Mouse (Mus musculus) spleen, adult 2 months (tissue): ENCODE measurements around the gene Adm. TPM values are rescaled to one million over a fixed set of nuclear protein-coding genes. Genes with fewer than 3 reads are reported as not detected.

Experiments used
- DNase-seq, 2 experiments: peaks; one replicate each; pipeline versions ENCODE4 v3.0.0 to v3.0.0-alpha.2; 2012 to 2021; ENCODE audit warnings: low spot score in 2 of 2, low read depth in 1 of 2
- H3K27ac ChIP-seq: fragments of 200-500 bp; 2 replicates; pipeline ENCODE4 v1.5.1; 2012; ENCODE audit warnings: low read length, inconsistent platforms; ENCODE audit not compliant: insufficient read depth
- H3K27me3 ChIP-seq: fragments of 200-500 bp; 2 replicates; pipeline ENCODE4 v1.6.1; 2012; ENCODE audit warnings: mild to moderate bottlenecking, moderate library complexity, low read length, inconsistent platforms; ENCODE audit not compliant: control insufficient read depth, insufficient read depth
- H3K36me3 ChIP-seq: fragments of 200-500 bp; 2 replicates; pipeline ENCODE4 v1.6.1; 2012; ENCODE audit warnings: mild to moderate bottlenecking, low read length, inconsistent platforms; ENCODE audit not compliant: control insufficient read depth, insufficient read depth
- H3K4me1 ChIP-seq: fragments of 200-500 bp; 2 replicates; pipeline ENCODE4 v1.6.1; 2011; ENCODE audit warnings: inconsistent platforms; ENCODE audit not compliant: control insufficient read depth, insufficient read depth, insufficient read length
- H3K4me3 ChIP-seq: fragments of 200-500 bp; 2 replicates; pipeline ENCODE4 v1.5.1; 2011; ENCODE audit warnings: mild to moderate bottlenecking, inconsistent platforms; ENCODE audit not compliant: insufficient read depth, insufficient read length; ENCODE audit errors: extremely low read depth
- CTCF ChIP-seq: fragments of 200-500 bp; IDR thresholded peaks from 2 replicates; pipeline ENCODE4 v1.5.1; 2011; ENCODE audit warnings: mild to moderate bottlenecking, inconsistent platforms; ENCODE audit not compliant: insufficient read depth, insufficient read length, insufficient replicate concordance; ENCODE audit errors: extremely low read depth
- POLR2A ChIP-seq: fragments of 200-500 bp; IDR thresholded peaks from 2 replicates; pipeline ENCODE4 v1.6.1; 2011; ENCODE audit warnings: low read depth, low read length, inconsistent platforms
- WGBS: fragments of 180-500 bp; shearing (Covaris S2); methylation state at CpG from one replicate; pipeline ENCODE4 v1.1.7; 2018; 5-methylcytosine and 5-hydroxymethylcytosine counted together
- polyA plus RNA-seq: library from polyadenylated mRNA; depleted of rRNA; stranded (reverse); fragments of >200 nt; gene quantifications from 2 replicates; pipeline ENCODE4 v1.2.3, GENCODE M21; 2012; rRNA removed

Adm gene
- polyA plus RNA-seq, 1 experiment = 3.5 TPM

DNA sequence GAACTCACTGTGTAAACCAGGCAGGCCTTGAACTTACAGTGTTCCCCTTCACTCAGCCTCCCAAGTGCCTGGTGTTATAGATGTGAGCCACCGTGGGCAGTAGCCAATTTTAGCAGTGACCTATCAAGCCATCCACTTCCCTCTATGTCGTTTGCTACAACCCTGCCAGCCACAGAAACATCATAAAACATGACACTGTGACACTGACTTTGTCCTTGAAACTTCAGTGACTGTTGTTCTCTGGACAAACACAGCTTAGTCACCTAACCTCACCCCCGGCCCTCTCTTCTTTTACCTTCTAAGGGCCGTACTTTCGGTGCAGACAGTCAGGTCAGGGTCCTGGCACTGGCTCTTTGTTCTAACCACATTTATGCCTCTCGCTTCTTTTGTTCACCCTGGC lies 28.5 kb downstream of the Adm start:
- DNase-seq = no peak
- 35% methylated on average over 6 of the region's 6 CpGs for WGBS
- H3K4me1 ChIP-seq = peaks cover 3% of the 10 kb centered on the region; the same call in 1 of the 2 replicates
- no peak for TF ChIP-seq CTCF
- TF ChIP-seq POLR2A = no peak
- no peak overlapping the region for H3K27ac ChIP-seq
- H3K4me3 ChIP-seq = no peak overlapping the region
- no peaks in the 10 kb centered on the region for H3K36me3 ChIP-seq
- H3K27me3 ChIP-seq = no peaks in the 10 kb centered on the region

DNA sequence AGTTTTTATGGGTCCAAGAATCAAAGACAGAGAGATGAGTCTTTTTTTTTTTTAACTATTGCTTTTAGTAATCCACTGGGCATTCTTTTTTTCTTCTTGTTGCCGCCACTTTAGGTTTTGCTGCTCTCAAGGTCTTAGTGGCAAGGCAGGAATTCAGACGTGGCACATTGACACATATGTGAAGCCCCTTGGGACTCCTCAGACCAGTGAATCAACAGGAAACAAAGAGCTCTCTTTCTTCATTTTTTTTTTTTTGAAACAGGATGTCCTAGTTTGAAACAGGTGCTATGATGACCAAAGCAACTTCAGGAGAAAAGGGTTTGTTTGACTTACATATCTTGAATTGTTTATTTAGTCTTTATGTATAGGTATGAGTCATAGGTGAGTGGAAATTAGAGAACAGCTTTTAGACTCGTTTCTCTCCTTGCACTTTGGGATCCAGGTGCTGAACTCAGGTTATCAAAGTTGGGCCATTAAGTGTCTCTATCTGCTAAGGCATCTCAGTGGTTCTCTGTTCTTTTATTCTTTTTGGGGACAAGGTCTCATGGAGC lies 31.0 kb downstream of the Adm start:
- DNase-seq = peak in 1 of 2 experiments; percentile 27
- no peaks in the 10 kb centered on the region for H3K27me3 ChIP-seq
- no peak for TF ChIP-seq CTCF
- no peaks in the 10 kb centered on the region for H3K36me3 ChIP-seq
- H3K4me3 ChIP-seq = no peak overlapping the region
- H3K4me1 ChIP-seq = peaks cover 3% of the 10 kb centered on the region; the same call in 1 of the 2 replicates
- no peak overlapping the region for H3K27ac ChIP-seq
- 19% methylated on average over 3 of the region's 3 CpGs for WGBS

DNA sequence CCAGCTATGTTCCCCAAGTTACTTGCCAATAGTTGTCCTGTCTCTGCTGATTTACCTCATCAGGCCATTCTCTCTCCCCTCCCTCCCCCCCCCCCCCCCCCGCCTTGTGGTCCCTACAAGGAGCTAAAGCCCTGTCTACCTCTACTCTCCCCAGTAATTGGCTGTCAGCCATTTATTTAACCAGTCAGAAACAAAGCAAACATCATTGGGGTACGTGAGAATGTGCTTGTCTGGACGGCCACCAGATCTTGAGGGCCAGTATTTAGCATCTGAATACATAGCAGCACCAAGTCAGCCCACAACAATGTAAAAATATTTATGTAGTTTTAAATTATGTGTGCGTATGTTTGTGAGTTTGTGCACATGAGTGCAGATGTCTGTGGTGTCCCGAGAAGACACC lies 39.1 kb downstream of the Adm start:
- no peak for TF ChIP-seq POLR2A
- no peak for TF ChIP-seq CTCF
- no peak overlapping the region for H3K27ac ChIP-seq
- H3K27me3 ChIP-seq = no peaks in the 10 kb centered on the region
- H3K4me3 ChIP-seq = no peak overlapping the region
- no peaks in the 10 kb centered on the region; the same call in 1 of the 2 replicates for H3K4me1 ChIP-seq
- no peaks in the 10 kb centered on the region for H3K36me3 ChIP-seq
- WGBS = 82% methylated on average over 5 of the region's 5 CpGs
- DNase-seq = no peak

DNA sequence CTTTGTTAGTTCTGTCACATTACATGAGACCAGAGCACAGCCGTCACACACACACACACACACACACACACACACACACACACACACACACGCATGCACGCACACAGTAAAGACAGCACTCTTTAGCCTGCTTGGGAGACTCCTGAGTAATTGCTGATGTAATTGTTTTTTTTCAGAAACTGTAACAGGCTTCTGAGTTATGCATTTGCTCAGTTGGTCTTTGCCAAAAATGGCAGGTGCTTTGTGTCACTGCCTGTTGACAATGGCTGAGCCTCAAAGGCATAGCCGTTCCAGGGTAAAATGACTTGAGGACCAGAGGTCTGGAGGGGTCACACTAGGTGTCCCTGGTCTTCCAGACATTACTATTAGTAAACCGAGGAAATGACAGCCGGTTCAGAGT lies 40.8 kb downstream of the Adm start:
- no peaks in the 10 kb centered on the region for H3K36me3 ChIP-seq
- no peaks in the 10 kb centered on the region; the same call in 1 of the 2 replicates for H3K4me1 ChIP-seq
- no peak for DNase-seq
- H3K27ac ChIP-seq = no peak overlapping the region
- TF ChIP-seq CTCF (no peak), POLR2A (no peak)
- WGBS = 90% methylated on average over 6 of the region's 6 CpGs
- no peak overlapping the region for H3K4me3 ChIP-seq
- H3K27me3 ChIP-seq = no peaks in the 10 kb centered on the region

DNA sequence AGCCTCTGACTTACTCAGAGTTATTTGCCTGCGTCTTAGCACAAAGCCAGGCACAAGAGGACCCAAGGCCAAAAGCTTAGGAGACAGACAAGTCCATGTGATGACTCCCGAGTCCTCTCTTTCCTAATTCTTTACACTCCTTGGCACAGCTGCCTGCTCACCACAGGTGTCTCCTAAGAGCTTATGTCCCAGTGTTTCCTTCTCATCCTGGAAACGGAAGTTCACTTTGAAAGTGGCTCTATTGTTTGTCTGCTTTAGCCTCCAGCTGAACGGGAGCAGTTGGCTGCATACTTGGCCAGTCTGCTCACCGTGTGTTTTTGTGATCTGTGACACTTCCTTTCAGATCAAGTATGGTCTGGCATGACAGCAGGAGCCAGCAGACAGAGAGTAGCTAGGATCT lies 41.3 kb downstream of the Adm start:
- Histone ChIP-seq H3K4me3 (no peak overlapping the region), H3K27me3 (no peaks in the 10 kb centered on the region), H3K4me1 (no peaks in the 10 kb centered on the region; the same call in 1 of the 2 replicates), H3K36me3 (no peaks in the 10 kb centered on the region), H3K27ac (no peak overlapping the region)
- no peak for DNase-seq
- TF ChIP-seq POLR2A (no peak), CTCF (no peak)
- 48% methylated on average over 5 of the region's 5 CpGs for WGBS

DNA sequence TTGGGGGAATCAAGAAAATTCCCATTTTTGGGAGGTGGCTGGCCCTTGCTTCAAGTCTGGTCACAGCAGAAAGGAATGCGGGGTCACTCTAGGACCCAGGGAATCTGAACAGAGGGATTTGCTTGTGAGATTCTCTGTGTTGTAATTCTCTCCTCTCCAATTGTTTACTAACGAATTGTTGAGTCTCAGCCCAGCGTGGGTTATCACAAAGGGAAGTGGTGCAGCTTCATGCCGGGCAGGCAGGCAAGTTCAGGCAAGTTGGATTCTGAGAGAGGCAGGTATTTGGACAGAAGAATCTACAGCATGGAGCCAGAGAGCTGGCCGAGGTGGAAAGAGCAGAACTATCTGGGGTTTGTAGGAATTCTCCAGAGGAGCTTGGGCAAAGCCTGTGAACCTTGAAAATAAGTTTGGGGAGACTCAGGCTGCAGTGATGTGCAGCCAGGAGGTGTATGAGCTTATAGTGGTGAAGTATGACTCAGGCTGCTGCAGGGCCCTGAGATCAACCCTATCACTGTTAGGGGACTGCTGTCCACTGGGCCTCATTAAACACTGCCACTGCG lies 43.7 kb downstream of the Adm start:
- Histone ChIP-seq H3K27me3 (no peaks in the 10 kb centered on the region), H3K36me3 (no peaks in the 10 kb centered on the region), H3K4me3 (no peak overlapping the region), H3K4me1 (no peaks in the 10 kb centered on the region; the same call in 1 of the 2 replicates), H3K27ac (no peak overlapping the region)
- WGBS = 74% methylated on average over 6 of the region's 6 CpGs
- no peak for DNase-seq
- TF ChIP-seq CTCF (no peak), POLR2A (no peak)

Other genes with a start within 250 kb of the Adm start
- gene Sbf2, start 12.7 kb upstream of the Adm start, polyA plus RNA-seq = 5.0 and 5.5 TPM in 2 replicates
- 15.8 and 21.8 TPM in 2 replicates for gene Ampd3, start 140.5 kb downstream of the Adm start, polyA plus RNA-seq
- gene Rnf141, start 216.8 kb downstream of the Adm start, polyA plus RNA-seq = 10.0 and 12.4 TPM in 2 replicates
- gene Lyve1, start 235.6 kb downstream of the Adm start, polyA plus RNA-seq = 0.49 and 0.52 TPM in 2 replicates